Mouse (Mus musculus): ENCODE data around the gene Ubb.
"Not testable (repeated sequence)": the region's sequence is repeated elsewhere in the genome, so short reads cannot be mapped to it uniquely, and the experiment has no call there.

Ubb gene

DNA sequence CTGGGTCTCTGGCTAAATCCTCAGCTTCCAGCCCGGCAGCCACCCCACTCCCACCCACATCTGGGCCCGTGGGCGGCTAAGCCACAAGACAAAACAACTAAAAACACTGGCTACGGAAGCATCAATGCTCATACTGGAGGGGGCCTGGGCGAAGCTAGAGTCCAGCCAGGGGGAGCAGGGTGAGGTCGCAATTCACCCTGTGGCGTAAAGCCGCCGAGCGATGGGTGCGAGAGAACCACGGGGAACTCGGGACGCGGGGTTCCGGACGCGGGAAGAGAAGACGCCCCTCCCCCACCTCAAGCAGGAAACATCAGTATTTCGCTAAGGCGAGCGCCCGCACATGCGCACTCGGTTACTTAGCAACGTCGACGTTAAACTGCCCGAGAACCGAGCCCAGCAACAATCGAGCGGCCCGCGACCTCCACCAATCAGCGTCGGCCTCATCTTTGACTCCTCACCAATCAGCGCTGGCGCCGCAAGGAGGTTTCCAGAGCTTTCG, at the start of gene Ubb:
Ubb (plus strand) TSS at position 445 of the 499 bp plus-strand sequence.
- peak; percentile 99 for DNase-seq (ENCODE audit: low spot score)

DNA sequence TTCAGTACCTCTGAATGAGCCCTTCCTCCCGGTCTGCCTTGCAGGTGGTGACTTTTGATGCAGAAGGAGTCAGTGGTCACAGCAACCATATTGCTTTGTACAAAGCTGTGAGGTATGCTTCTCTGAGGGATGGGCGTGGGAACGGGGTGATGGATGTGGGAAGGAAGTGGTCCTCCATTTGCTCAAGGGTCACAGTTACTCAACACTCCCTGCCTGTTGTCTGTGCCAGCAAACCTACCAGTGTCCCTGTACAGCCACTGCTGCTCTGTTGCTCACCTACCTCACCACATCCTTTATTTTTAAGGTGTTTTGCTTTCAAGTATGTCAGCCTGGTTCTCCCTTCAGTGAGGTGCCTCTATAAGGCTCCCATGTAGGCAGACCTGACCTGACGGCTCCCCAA, 43.3 kb upstream of the Ubb start:
- DNase-seq (ENCODE audit: low spot score) = peak; percentile 79

DNA sequence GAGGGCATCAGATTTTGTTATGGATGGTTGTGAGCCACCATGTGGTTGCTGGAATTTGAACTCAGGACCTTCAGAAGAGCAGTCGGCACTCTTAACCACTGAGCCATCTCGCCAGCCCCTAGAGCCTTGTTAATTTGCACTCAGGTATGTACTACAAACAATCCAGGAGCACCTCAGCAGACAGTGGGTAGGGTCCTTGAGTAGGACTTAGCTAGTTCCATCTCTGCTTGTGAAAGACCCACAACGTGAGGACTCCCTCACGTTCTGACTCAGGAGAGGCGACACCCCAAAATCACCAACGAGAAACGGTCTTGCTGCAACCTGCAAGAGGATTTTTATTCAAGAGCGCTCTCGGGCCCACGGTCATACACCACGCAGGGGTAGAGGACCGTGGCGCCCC, 42.6 kb upstream of the Ubb start:
- not testable (repeated sequence) for DNase-seq (ENCODE audit: low spot score)

DNA sequence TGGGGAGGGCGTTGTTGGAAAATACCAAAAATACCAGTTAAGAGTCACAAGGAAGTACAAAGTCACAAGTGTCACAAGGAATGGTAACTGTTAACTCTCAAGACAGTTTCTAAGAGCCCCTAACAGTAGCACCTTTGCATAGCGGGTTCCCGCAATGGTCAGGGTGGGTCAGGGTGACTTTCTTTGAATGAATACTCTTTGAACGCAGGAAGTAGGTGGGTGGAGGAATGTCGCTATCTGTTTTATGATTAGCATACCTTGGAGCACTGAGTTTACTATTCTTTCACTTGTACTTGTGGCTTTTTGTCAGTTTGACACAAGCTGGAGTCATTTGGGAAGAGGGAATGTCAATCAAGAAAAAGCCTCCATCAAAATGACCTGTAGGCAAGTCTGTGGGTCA, 42.2 kb upstream of the Ubb start:
- not testable (repeated sequence) for DNase-seq (ENCODE audit: low spot score)

DNA sequence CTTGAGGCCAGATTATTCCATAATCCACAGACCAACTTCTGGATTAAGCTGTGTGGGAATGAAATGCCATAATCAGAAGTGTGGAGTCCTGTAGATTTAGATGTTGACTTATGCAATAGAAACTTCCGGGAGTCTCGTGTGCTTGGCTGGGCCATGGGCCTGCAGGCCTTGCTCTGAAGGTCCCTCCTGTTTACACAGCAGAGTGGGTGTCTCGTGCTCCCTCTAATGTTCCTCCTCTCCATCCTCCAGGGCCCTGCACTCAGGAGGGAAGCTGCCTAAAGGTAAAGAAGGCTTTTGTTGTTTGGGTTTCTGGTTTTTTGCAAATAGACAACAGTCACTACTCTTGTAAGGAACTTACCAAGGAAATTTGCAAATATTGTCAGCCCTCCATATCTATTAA, 41.4 kb upstream of the Ubb start:
- DNase-seq (ENCODE audit: low spot score) = no peak

DNA sequence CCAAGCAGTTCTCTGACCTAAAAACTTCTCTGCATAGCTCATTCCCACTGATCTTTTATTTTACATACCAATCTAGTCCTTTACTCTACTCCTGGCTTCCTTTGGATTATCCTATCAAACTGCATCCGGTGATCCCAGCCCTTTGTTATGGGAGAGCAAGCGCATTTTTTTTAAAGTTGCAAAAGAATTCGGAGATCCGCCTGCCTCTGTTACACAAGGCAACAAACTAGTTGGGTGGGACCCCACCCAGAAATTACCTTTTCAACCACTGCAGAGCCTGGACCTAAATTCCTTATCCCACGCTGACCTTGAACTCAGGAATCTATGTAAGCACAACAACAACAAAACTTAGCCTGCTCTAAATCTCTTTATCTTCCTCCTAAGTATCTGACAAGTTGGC, 40.0 kb upstream of the Ubb start:
- DNase-seq (ENCODE audit: low spot score) = no peak

DNA sequence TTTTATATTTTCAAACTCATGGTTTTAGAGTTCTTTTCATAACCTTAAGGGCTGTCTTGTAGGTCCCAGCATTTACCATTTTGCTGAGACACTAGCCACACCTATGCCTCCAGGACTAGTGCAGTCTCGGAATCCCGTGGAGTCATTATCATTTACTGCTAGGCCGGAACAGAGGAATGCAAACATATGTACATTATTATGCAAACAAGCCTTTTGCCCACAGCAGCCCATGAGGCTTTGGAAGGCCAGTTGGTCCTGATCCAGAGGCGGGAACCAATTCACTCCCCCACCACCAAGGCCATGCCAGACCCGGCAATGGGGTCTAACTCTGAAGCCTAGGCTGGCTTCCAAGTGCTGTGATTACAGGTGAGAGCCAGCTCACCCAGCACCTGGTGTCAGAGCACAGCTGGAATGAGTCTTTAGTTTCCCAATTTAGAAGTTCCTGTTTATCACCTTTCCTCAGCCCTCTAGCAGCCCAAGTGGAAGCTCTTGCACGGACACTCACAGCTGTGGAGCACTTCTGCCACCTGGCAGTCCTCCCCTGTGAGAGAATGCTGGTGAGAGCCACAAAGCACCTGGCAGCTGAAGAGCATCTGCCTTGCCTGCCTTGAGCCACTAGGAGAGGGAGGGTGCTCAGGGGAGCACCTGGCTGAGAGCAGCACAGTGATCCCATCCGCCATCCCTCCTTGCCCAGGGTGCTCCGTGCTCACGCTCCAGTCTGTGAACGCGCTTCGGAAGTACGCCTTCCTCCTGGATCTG, 39.3 kb upstream of the Ubb start:
- no peak for DNase-seq (ENCODE audit: low spot score)

DNA sequence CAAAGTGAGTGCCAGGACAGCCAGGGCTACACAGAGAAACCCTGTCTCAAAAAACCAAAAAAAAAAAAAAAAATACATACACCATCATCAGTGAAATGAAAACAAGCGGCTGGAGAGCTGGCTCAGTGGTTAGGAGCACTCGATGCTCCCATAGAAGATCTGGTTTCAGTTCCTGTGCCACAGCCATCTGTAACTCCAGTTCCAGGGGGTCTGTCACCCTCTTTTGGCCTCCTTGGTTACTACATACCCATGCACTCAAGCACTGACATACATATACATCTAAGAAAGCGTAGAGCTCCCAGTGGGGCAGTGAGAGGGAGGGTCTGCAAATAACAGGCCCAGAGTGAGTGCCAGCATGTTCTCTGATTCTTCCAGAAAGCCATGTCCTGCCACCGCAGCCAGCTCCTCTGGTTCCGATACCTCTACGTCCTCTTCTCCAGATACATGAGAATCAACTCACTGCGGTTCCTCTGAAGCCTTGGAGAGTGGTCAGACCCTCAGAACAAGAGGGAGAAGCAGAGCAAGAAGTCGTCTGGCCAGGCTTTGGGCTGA, 38.4 kb upstream of the Ubb start:
- no peak for DNase-seq (ENCODE audit: low spot score)

DNA sequence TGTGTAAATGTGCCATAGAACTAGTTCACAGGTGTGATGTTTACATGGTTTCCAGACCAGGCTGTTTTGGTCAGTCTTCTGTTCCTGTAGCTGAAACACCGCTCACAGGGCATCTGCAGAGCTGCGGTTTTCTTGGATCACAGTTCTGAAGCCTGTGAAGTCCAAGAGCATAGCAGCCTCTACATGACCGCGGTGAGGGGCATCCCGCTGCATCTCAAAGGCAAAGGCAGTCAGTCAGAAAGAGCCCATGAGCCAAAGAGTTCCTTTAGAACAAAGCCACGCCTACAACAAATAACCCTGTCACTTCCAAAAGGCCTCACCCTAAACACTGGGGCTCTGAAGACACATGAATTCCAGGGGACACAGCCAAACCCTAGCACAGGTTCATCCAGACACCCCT, 37.7 kb upstream of the Ubb start:
- DNase-seq (ENCODE audit: low spot score) = no peak

DNA sequence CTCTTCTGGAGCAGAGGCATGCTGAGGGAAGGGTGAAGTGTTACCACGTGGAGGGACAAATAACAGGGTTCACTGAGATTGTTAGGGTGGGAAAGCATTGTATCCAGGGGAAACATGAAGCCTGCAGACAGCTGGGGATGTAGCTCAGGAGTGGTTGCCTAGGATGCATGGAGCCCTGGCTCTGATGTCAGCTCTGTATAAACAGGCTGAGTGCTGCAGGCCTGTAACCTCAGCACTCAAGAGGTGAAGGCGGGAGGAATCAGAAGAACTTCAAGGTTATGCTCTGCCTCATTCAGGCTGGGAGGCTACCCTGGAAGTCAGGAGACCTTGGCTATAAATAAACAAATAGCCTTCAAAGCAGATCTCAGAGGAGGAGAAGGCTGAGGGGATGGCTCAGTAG, 32.0 kb upstream of the Ubb start:
- no peak for DNase-seq (ENCODE audit: low spot score)

DNA sequence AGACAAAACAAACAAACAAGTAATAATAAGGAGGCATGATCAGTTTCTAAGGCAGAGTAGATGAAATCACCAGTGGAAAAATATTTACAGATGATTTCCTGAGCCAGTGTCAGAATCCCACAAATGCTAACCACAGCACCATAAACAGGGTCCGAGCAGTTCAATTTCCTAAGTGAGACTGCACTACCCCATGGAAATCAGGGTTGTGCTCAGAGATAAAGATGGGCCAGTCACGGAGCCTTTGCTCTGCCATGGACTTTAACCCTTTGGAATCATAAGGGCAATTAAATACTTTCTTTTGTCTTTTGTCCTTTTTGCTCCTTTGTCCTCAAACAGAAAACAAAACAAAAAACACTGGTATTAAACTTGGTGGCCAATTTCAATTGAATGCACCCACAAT, 28.7 kb upstream of the Ubb start:
- DNase-seq (ENCODE audit: low spot score) = no peak

DNA sequence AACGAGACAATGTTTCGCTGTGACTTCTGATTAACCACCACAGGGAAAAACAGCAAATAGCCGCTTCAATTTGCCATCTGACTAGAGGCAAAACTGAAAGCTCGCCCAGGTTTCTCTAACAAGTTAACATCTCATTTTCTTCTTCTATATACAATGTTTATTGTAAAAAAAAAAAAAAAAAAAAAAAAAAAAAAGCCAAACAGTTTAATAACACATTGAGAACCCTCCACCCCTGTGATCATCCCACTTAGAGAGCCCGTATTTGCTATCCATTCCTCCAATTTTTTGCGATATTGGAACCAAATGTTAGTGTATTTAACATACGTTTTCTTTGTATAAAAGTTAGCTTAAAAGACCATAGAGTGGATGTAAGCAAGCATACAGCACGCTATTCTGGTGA, 13.9 kb upstream of the Ubb start:
- no peak for DNase-seq (ENCODE audit: low spot score)

DNA sequence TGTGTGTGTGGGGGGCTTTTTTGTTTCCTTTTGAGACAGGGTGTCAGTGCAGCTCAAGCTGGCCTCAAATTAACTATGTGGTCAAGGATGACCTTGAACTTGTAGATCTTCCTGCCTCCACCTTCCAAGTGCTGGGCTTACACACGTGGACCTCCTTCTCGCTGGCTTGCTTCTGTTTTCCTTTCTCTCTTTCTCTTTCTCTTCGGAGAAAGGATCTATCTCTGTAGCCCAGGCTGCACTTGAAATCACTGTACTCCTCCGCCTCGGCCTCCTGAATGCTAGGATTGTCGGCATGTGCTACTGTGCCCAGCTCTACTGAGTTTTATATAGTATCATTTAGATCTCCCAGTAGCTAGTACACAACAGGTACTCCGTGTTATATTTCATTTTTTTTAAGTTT, 13.4 kb upstream of the Ubb start:
- DNase-seq (ENCODE audit: low spot score) = no peak

DNA sequence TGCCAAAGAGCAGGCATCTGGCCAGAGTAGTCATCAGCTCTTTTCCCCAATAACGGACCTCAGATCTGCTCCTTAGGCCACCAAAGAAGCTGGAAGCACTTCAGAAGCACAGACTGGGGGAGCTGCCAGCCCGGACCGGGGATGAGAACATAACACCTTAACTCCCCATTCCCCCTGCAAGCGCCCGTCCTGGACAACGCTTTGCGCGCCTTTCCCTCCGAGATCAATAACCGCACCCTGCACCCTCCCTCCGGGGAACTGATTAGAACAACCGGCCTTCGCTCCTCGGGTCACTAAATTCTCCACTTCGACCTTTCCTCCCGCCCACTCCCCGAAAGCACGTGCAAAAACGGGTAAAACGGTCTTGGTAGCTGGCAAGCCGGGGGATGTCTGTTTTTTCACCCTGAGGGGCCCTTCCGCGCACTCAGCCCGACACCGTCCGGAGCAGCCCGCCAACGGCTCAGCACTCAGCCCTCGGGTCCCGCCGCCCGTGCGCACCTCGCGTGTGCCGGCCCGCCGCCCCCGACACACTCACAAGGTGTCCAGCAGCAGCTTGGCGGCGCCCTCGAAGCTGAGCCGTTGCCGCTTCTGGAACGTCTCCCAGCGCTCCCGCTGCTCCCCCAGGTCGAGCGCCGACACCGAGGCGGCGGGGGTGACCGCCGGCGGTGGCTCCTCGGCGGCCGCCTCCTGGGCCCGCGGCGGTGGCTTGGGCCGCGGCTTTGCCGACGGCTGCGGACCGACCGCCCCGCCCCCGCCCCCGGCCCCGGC, 12.5 kb upstream of the Ubb start:
- DNase-seq (ENCODE audit: low spot score) = peak; percentile 38

DNA sequence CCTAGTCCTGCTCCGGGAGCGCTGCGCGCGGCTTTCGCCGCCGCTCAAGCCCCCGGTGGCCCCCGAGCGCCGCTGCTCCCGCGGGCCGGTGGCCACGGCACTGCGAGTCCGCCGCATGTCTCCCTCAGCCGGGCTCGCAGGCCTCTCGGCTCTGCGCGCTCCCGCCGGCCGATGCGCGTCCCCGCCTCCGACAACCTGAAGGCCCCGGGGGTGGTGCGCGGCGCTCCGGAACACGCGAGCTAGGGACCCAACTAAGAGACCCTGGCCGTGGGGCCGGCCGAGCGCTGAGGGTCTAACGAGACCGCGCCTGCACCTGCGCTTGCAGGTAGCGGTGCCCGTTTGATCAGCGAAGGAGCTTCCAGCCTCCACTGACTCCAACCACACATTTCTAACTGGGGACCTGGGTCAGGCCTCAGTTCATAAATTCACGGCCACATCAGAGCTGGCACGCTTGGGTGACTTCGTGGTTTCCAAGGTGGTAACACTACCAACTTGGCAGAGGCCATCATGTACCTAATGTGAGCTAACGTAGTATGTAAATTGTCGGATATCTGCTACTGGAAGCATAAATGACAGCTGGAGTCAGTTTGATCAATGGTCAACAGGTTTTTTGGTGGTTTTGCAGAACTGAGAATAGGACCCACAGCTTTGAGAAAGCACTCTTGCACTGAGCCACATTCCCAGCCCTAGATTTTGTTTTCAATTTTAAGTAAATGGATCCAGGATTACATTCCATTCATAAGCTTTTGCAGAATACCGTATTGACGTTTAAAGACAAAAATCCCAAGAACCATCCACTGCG, 11.7 kb upstream of the Ubb start, which contains the start of gene Cenpv:
Cenpv (minus strand) TSS at position 173 of the 802 bp plus-strand sequence.
- DNase-seq (ENCODE audit: low spot score) = peak; percentile 62

DNA sequence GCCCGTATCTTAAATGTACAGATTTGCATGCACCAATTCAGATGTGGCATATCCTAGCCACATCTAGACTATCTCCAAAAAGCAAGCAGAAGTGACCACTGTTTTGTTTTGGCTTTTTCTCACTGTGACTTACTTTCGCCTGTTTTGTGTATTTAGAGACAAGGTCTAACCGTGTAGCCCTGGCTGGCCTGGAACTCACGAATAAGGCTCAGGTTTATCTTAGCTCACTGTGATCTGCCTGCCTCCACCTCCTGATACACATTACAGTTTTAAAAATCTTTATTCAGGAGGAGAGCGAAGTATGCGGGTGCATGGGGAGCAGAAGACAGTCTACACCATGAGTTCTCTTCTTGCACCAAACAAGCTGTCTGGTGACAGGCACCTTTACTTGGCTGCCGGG, 10.8 kb upstream of the Ubb start:
- no peak for DNase-seq (ENCODE audit: low spot score)

DNA sequence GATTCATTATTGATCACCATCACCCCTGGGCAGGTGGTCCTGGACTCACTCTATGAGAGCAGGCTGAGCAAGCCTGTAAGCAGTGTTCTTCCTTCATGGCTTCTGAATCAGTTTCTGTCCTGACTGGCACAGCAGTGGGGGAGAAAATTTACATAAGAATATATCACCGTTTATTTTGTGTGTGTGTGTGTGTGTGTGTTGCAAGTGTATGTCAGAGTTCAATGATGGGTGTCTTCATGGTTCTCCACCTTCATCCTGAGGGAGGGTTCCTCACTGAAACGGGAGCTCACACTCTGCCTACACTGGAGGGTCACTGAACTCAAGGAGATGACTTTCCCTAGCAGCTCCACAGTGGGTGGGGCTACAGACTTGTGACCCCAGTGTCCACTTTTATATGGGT, 10.0 kb upstream of the Ubb start:
- DNase-seq (ENCODE audit: low spot score) = no peak

DNA sequence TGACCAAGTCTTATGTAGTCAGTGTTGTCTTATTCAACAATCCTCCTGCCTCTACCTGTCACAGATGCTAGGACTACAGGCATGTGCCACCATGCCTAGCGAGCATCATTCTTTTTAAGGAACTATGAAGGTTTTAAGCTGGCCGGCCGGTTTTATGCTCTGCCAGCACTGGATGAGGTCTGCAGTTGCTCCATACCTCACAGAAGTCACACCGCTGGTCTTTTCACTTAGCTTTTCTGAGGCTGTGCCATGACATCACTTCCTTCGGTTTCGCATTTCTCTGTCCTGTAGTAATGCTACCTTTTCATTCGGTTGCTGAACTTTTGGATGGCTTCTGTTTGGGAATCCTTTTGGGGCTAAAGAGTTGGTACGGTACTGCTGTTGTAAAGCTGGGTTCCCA, 9.4 kb upstream of the Ubb start:
- DNase-seq (ENCODE audit: low spot score) = no peak

DNA sequence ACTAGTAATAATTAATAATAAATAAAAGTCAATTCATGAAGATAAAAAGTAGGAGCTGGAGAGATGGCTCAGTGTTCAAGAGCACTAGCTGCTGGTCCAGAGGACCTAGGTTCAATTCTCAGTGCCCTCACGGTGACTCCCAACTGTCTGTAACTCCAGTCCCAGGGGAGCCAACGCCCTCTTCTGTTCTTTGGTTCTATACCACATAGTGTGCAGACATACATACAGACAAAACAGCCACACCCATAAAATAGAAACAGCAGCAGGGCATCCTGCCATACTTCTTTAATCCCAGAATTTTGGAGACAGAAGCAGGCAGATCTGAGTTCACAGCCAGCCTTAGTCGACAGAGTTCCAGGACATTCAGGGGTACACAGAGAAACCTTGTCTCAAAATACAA, 7.0 kb upstream of the Ubb start:
- DNase-seq (ENCODE audit: low spot score) = no peak

DNA sequence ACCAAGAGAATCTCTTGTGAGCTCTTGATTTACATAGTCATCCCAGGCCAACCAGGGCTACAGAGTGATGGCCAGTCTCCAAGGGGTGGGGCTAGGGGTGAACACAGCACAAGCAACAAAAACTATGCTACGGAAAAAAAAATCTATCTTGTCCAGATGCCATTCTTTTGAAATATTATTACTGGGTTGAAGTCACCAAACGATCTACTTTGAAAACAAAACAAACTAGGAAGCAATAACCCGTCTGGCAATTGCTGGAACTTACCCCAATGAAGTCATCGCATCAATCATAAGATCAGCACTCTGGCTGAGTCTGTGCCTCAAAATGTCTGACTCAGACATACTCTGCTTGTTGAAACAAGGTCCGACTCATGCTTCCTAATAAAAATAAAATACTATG, 1.2 kb upstream of the Ubb start:
- DNase-seq (ENCODE audit: low spot score) = peak; percentile 54

DNA sequence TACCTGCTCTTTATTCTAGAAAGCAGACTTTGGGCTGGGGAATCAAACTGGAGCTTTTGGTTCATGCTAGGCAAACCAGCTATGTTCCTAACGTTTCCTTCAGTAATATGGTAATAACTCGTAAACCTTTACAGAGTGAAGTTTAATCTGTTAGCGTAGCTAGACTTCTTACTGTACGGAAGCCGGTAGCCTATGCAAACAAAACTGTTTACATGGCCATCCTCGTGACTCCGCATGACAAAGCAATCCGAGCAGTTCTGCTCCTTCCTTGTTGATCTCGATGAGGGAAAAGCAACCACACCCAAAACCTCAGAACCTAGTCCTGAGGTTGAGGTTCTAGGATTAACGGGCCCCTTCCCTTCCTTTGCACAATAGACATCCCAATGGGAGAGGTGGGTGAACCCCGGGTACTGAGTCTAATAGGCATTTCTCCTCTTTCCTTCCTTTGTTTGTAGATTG, 715 bp upstream of the Ubb start:
- DNase-seq (ENCODE audit: low spot score) = peak; percentile 58

Data from T-cell, adult 2 months (primary cell).